Mouse (Mus musculus): ENCODE results near the gene Mrgprb3.

Mrgprb3 gene

DNA sequence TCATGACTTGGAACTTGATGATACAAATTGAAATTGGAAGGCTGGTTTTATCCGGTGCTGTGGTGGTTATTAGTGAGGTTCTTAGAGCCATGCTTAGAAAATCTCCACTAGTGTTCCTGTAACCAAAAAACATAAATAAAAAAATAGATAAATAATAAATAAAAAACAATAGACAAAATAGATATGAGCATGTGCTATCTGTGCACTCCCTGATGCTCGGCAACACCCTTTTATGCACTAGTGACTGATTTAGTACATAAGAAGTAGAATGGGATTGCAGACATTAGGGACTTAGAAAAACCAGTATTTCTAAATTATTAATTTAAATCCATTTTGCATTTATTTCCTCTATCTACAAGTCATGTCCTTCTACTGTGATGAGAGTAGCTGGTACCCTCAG is at the start of gene Mrgprb3:
TSS of gene Mrgprb3 (minus strand) at position 101 of the 400 bp plus-strand sequence.
- no peak for DNase-seq (ENCODE audit: low read depth, low spot score)

All from A20 (cell line).